Mouse (Mus musculus): ENCODE measurements at regions not wholly inside any gene's neighbourhood (a gene's known extent, or its start where the extent isn't known, plus 50 kb on each side); places are given as distances from the start of the nearest gene placed in this dataset.
"Not testable (repeated sequence)": the region's sequence is repeated elsewhere in the genome, so short reads cannot be mapped to it uniquely, and the experiment has no call there.

GRCm38 (mm10) chr2:17896036-17896435 lies 100.7 kb downstream of the H2al2a start:
- DNase-seq (ENCODE audit: low read depth): no peak

DNA sequence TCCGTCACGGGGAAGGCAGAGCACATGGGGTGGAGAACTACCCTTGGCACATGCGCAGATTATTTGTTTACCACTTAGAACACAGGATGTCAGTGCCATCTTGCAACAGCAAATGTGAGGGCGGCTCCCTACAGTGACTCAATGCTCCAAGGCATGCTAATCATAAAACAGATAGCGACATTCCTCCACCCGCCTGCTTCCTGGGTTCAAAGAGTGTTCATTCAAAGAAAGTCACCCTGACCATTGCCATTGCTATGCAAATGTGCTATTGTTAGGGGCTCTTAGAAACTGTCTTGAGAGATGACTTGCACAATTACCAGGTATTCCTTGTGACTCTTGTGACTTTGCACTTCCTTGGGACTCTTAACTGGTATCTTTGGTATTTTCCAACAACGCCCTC lies 104.1 kb downstream of the H2al2a start:
- not testable (repeated sequence) for DNase-seq (ENCODE audit: low read depth)

GRCm38 (mm10) chr2:17887699-17888098 lies 109.1 kb downstream of the H2al2a start:
- no peak for DNase-seq (ENCODE audit: low read depth)

GRCm38 (mm10) chr2:17882389-17882788 lies 114.4 kb downstream of the H2al2a start:
- DNase-seq (ENCODE audit: low read depth): no peak

DNA sequence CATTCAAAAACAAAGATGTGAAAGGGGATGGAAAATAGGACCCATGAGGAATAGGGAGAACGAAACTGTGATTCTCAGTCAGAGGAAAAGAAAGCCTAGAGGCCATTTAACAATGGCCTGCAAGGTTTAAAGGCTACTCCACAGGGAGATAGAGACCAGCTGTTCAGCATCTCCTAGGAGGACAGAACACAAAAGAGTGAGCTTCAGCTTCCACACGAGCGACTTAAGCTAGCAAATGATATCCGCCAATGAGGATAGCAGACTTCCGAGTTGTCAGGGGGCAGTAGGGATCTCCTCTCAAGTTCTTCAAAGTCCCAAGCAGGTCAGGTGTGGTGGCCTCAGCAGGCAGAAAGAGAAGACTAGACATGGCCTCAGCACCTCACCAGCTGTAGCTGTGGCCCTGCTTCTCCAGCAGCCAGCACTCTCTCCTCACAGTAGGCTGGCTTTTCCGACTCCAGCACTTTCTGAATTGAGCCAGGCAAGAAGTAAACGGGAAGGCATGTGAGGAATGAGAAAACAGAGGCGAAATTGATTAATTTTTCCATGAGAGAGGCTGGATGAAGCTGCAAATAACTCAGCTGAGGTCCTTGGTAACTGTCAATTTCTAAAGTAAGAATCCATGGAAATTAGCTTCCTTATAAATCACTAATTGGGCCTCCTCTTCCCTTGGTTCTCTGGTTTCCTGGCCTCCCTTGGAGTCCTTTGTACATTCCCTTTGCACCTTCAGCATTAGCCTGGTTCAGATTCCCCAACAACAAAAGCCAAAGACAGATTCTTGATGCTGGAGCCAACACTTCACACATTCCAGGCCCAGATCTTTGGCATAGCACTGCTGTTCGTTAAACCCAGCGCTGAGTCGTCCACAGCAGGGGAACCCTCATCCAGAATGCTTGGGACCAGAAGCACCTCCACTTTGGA lies 115.7 kb downstream of the H2al2a start:
- no peak for DNase-seq (ENCODE audit: low read depth)

DNA sequence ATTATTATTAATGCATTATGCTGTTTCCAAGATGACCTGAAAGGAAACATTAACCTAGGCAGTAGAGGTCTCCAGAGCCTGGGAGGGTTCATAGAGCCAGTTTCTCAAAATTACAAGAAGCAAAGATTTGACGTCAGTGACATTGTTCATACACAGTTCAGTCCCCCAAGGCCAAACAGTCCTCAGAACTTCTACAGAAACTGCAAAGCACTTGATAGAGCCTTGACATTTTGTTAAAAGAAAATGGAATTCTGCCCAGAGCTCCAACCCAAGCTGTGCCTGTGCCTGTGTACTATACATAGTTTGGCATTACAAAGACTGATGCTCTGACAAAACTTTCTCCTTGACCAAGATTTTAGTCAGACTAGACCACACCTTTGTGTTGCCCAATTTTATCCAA lies 118.9 kb downstream of the H2al2a start:
- DNase-seq (ENCODE audit: low read depth): no peak

GRCm38 (mm10) chr2:17876942-17877341 lies 119.8 kb downstream of the H2al2a start:
- DNase-seq (ENCODE audit: low read depth): no peak

DNA sequence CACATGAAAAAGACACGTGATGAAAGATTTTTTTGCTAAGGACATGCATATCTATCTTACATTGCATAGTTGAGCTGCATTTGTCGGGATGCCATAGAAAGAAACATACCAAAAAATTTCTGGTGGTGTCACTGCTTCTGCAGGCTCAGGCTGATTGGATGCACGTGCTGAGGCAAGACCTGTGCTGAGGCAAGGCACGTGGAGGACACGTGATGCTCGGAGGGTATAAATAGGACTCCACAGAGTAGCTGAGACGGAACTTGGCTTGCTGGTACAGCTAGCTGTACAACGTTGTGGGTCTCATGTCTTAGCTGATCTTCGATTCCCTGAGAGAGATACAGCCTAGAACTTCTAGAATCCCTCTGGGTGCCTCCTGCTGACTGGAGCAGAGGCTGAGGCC lies 120.6 kb downstream of the H2al2a start:
- no peak for DNase-seq (ENCODE audit: low read depth)

DNA sequence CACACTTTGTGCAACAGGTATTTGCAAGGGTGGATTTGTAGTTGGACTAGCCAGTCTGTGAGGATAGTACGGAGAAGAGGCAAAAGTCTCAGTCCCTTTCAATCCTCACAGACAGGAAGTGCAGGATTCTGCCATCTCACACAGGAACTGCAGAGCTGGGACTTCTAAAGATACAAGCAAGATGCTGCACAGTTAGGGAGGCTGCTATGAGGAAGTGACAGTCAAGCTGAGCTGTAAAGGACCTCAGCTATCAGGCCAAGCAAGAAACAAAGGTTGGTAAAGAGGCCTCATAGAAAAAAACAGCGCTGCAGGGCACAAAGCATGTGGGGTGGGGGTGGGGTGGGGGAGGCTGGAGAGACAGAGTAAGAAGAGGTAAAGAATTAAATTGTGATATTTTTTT lies 126.2 kb downstream of the H2al2a start:
- no peak for DNase-seq (ENCODE audit: low read depth)

- DNase-seq (ENCODE audit: low read depth): no peak
Measured at GRCm38 (mm10) chr2:17868145-17868544, 128.6 kb downstream of the H2al2a start.

- no peak for DNase-seq (ENCODE audit: low read depth)
Measured at GRCm38 (mm10) chr2:17867341-17867740, 129.4 kb downstream of the H2al2a start.

- DNase-seq (ENCODE audit: low read depth): no peak
Measured at GRCm38 (mm10) chr2:17861765-17862495, 130.7 kb upstream of the Nebl start.

GRCm38 (mm10) chr2:17860922-17861559 lies 129.8 kb upstream of the Nebl start:
- no peak for DNase-seq (ENCODE audit: low read depth)

DNA sequence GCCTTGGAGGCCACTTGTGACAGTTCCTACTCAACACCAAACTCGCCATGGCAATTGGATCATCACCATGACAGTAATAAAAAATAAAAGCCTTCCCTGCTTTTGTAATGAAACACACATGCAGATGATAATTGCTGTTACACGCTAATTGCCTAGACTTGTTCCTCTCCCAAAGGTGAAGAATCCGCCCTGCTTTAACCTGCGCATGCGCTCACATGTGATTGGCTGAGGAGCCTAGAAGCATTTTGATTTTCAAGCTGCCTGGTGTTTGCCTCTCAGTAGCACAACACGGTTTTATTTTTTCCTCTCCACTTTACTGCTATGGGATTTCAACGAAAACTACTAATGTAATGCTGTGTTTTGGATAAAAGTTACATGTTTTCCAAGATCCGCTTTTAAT lies 128.0 kb upstream of the Nebl start:
- DNase-seq (ENCODE audit: low read depth): no peak

DNA sequence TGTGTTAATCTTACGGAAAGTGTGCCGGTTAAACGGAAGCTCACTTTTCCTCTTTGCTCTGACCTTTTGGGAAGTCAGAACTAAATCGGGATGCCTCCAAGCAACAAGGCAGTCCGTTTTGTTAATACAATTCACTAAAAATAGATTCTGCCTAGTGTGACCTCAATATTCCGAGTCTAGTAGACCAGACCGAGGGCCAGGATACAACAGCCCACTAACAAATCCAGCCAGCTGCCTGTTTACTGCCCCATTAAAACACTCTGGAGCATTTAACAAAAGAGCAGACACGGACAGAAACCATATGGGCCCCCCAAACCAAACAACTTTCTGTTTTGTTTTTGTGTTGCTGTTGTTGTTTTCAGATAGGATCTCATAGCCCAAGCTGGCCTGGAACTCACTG lies 127.1 kb upstream of the Nebl start:
- no peak for DNase-seq (ENCODE audit: low read depth)

DNA sequence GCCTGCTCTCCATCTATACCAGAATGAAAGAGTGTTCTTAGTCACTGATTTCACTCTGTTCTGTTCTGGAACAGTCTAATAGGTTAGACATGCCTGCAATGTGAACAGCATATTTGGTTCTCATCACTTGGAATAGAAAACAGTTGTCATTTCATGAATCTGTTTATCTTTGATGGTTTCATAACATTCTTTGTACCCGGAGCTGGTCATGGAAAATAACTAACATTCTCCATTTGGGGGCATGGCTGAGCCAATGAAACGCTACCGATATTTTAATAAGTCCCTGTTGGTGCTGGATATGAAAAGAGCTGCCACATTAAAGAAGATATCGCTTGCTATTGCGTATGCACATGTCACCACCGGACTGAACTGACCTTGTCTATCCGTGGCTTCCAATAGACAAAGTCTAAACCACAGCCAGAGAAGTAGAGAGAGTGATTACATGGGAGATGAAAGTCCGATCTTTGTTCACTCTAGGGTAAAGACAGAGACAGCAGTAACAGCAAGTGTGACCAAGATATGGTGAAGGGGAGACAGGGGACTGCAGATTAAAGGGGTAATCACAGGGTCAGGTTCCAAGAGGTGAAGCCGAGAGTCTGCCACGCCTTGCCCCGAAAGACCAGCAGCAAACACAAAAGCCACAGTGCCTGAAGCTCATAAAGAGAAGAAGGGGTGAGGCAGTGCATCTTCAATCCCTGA lies 124.5 kb upstream of the Nebl start:
- no peak for DNase-seq (ENCODE audit: low read depth)

DNA sequence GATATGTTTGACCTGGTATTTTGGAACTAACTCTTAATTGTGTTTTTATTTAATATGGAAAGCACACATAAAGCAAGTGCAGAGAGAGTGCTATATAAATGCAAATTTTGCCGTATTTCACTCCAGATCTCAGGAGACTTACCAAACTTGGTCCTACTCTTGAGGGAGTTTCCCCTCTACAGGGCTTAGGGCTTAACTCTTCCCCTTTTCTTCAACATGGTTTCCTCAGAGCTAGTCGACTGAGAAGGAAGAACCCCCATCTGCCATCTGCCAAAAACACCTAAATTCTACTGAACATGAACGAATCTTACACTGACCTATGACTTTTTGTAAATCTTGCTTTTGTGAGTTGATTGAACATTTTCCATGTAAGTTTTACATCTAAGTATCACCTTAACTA lies 122.8 kb upstream of the Nebl start:
- no peak for DNase-seq (ENCODE audit: low read depth)

DNA sequence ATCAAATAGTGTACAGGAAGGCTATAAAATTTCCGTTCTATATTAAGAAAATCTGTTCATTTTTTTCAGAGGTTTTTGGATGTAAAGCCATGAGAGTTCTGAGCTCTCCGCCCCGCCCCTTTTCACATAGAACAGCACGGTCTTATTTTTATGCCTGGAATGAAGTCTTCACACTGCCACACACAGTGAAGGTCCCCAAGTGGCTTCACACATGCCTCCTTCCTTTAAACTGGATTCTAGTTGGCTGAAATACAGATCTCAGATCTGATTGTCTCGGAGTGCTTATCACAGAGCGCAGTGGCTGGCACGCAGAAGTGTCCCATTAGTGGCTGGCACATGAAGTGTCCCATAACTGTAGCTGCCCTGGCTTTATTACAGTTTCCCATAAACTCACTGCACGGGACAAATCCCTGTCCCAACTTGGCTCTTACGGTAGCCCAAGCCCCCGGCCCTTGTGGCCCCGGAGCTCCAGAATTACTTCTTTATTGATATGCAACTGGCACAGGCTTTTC lies 122.3 kb upstream of the Nebl start:
- no peak for DNase-seq (ENCODE audit: low read depth)

DNA sequence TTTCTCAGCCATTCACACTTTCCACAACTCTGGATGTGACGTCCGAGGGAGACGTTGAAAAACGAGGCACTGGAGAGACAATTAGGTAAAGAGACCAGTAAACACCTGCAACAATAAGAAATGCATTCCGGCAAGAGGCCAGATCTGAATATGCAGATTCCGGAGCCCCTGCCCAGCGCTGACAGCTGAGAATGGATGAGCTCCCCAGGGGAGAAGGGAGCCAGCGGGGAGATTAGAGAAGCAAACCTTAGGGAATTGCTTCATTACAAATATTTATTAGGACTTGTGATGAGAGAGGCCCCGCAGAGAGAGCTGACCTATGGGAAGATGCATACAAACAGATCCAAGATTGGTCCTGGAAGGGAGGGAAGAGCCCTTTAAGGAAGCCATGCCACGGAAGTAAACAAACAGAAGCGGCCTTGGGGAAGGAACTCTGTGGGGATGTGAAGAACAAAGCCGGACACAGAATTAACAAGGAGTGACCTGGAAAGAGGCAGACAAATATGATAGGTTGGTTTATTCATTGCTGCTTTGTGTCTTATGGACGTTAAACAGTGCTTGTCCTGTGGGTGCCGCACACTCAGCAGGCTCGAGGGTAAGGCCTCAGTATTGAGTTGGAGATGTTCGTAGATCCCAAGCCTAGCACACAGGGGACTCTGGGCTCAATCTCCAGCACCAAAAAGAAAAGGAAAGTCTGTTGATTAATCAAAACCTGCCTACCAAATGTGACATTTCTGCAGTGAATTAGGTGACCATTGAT lies 121.7 kb upstream of the Nebl start:
- DNase-seq (ENCODE audit: low read depth): no peak

DNA sequence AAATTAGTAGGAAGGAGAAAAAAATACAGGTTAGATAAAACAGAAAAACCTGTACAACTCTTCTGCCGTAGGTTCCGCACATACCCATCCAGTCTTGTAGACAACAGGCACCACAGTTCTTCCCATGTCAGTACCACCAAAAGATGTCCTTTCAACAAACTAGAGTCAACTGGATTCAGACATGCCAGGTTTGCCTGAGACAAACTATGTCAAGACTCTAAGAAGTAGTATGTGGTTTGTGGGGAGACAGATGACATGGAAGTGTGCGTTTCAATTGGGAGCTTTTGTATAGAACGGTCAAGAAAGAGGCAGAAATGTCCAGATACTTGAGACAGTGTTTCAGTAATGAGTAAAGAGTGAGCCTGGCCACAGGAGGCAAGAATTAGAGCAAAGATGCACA lies 119.5 kb upstream of the Nebl start:
- DNase-seq (ENCODE audit: low read depth): no peak

DNA sequence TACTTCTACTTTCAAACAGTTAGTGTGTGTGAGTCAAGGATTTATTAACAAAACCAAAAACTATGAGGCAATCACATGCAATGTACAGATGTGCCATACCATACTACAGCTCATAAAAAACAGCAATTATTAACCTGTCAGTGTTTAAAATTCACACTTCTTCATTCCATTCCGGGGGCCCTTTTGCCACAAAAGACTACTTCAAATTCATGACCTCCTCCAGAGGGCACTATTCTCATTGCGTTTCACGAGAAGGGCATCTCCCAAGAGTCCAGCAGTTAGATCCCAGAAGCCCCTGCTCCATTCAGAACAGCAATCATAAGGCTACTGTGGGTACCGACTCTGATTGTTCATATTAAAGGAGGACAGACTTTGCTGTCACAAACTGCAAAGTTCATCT lies 118.0 kb upstream of the Nebl start:
- DNase-seq (ENCODE audit: low read depth): no peak
